Mouse (Mus musculus) intestine, embryonic 15.5 days (tissue): Measurements from ENCODE around the gene 1700017N19Rik. TPM values are rescaled to one million over a fixed set of nuclear protein-coding genes. Genes with fewer than 3 reads are reported as not detected.

Experiments
- ATAC-seq: fragments of 200-750 bp; cut with Nextera tagmentation; 2 replicates; pipeline ENCODE4 v1.8.0; 2017; ENCODE audit warnings: moderate TSS enrichment, moderate library complexity
- H3K27ac ChIP-seq: fragments of 300-500 bp; sonication (generic); 2 replicates; pipeline ENCODE4 v1.5.1; 2015; ENCODE audit warnings: mild to moderate bottlenecking, inconsistent platforms
- H3K27me3 ChIP-seq: fragments of 300-500 bp; sonication (generic); replicated peaks from 2 replicates; pipeline ENCODE4 v1.6.1; 2015; ENCODE audit warnings: inconsistent platforms
- H3K36me3 ChIP-seq: fragments of 300-500 bp; sonication (generic); 2 replicates; pipeline ENCODE4 v1.6.1; 2015; ENCODE audit warnings: inconsistent platforms
- H3K4me1 ChIP-seq: fragments of 300-500 bp; sonication (generic); replicated peaks from 2 replicates; pipeline ENCODE4 v1.6.1; 2015; ENCODE audit warnings: inconsistent platforms
- H3K4me2 ChIP-seq: fragments of 300-500 bp; sonication (generic); replicated peaks from 2 replicates; pipeline ENCODE4 v1.6.1; 2015; ENCODE audit warnings: mild to moderate bottlenecking, inconsistent platforms
- H3K4me3 ChIP-seq: fragments of 300-500 bp; sonication (generic); replicated peaks from 2 replicates; pipeline ENCODE4 v1.5.1; 2015; ENCODE audit warnings: inconsistent platforms
- H3K9ac ChIP-seq: fragments of 300-500 bp; sonication (generic); 2 replicates; pipeline ENCODE4 v1.6.1; 2015; ENCODE audit warnings: inconsistent platforms
- H3K9me3 ChIP-seq: fragments of 300-500 bp; sonication (generic); 2 replicates; pipeline ENCODE4 v1.6.1; 2016; ENCODE audit warnings: inconsistent platforms
- WGBS: fragments of 180-500 bp; shearing (Covaris S2); methylation state at CpG from one replicate; pipeline ENCODE4 v1.1.7; 2015; 5-methylcytosine and 5-hydroxymethylcytosine counted together
- polyA plus RNA-seq: library from polyadenylated mRNA; unstranded; fragments of >200 nt; fragmentation: Nextera tagmentation; extraction: Ambion mirVana; gene quantifications from 2 replicates; pipeline ENCODE4 v1.2.1, GENCODE M21; 2015

1700017N19Rik gene
- polyA plus RNA-seq, 1 experiment from 2014 or later: not detected

DNA sequence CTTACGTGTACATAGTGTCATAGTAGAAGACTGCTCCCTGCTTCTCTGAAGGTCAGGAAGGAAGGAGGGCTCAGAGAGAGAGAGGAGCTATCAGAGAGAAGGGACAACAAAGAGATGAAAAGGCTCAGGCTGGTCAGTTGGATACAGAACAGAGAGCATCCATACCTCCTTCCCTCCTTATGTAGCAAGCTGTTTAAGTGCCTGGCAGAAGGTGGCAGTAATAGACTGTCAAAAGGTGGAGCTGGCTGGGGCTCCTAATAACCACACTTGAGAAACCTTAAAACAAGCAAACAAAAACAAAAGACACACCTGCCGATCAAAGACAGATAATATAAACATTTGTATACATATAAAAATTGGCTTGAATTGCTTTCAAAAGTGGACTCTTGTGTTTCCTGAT, 14.0 kb downstream of the 1700017N19Rik start:
- Histone ChIP-seq H3K27me3 (no peaks in the 10 kb centered on the region), H3K9me3 (no peaks in the 10 kb centered on the region), H3K9ac (no peak overlapping the region), H3K4me3 (no peak overlapping the region), H3K36me3 (no peaks in the 10 kb centered on the region), H3K4me2 (no peak overlapping the region), H3K4me1 (no peaks in the 10 kb centered on the region), H3K27ac (no peak overlapping the region)
- 69% methylated on average over 2 of the region's 2 CpGs for WGBS
- no peak for ATAC-seq

DNA sequence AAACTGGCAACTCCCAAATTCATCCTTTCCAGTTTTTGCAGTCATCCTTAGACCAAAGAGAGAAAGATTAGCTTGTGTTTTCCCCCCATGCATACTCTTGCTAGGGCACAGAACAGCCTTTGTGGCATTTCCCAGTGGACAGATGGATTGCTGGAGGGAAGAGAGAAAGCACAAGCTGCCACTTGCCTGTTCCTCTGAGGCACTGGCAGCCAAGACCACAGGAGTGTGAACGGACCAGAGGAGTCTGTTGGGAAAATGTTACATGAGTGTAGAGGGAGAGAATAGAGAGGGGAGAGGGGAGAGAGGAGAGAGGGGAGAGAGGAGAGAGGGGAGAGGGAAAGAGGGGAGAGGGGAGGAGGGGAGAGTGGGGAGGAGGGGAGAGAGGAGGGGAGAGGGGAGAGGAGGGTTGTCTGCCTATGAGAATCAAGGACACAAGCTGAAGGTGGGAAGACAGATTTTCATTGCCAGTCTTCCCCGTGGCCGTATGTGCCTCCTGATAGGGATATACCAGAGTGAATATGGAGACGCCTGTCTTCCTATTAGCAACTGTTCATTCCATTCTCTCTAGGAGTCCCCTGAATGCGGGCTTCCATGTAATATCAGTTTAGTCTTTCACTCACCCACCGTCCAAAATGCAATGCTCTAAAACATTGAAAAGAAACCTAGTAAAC, 27.1 kb downstream of the 1700017N19Rik start:
- H3K36me3 ChIP-seq: no peaks in the 10 kb centered on the region
- no peak overlapping the region for H3K27ac ChIP-seq
- H3K4me2 ChIP-seq: no peak overlapping the region
- H3K4me1 ChIP-seq: no peaks in the 10 kb centered on the region
- no peaks in the 10 kb centered on the region for H3K27me3 ChIP-seq
- no peak overlapping the region for H3K4me3 ChIP-seq
- no peak overlapping the region for H3K9ac ChIP-seq
- no peaks in the 10 kb centered on the region for H3K9me3 ChIP-seq
- 77% methylated on average over 6 of the region's 6 CpGs for WGBS
- no peak for ATAC-seq

DNA sequence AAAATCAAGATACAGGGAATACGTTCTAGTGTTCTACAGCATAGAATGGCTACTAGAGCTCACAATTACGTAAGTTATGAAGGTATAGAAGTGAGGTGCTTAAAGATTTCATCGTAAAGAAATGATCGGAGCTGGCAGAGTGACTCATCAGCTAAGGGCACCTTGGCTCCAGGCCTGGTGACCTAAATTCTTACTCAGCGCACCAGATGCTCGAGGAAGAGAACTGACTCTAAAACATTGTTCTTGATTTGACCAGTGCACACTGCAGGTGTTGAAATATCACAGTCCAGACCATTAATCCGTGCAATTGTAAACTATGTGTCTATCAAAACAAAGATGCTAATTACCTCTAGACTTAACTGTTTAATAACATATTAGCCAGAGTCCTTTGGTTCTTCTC, 29.2 kb downstream of the 1700017N19Rik start:
- Histone ChIP-seq H3K9me3 (no peaks in the 10 kb centered on the region), H3K4me1 (no peaks in the 10 kb centered on the region), H3K27ac (no peak overlapping the region), H3K4me2 (no peak overlapping the region), H3K4me3 (no peak overlapping the region), H3K9ac (no peak overlapping the region), H3K36me3 (no peaks in the 10 kb centered on the region), H3K27me3 (no peaks in the 10 kb centered on the region)
- ATAC-seq: no peak
- 75% methylated on average over 7 of the region's 7 CpGs for WGBS

DNA sequence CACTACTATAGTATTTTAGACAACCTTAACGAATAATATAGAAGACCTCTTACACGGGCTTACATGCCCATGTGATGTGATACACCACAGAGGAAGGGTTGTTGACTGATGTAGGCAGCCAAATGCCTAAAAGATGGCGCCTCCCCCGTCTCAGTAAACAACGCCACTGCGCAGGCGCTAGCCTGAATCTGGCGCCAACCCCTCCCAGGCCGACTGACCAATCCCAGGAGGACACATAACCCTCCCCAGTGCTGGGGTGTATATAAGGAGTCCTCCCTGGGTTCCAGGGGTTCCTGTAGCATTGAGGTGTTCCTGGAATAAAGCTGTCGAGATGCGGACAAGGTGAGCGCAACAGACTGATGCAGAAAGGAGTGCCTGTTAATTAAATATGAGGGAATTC, 29.8 kb downstream of the 1700017N19Rik start:
- Histone ChIP-seq H3K9me3 (no peaks in the 10 kb centered on the region), H3K9ac (no peak overlapping the region), H3K4me1 (no peaks in the 10 kb centered on the region), H3K4me2 (no peak overlapping the region), H3K27me3 (no peaks in the 10 kb centered on the region), H3K36me3 (no peaks in the 10 kb centered on the region), H3K4me3 (no peak overlapping the region), H3K27ac (no peak overlapping the region)
- ATAC-seq: no peak
- WGBS: 92% methylated on average over 12 of the region's 12 CpGs

DNA sequence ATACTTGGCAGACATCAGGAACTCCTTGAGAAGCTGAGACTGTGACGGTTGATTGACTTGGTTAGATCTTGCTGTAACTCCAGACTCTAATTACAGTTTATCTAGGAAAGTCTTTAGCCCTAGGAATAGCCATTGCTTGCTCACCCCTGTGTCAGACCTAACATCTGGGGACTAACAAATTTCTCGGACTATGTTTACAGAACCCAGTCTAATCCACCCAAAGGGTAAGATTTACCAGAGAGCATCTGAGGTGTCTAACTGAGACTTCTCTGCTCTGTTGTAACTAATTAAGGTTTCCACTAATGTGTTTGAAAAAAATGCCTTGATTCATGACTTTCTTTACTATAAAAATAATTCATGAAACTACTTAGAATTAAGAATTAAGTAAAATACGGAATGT, 32.2 kb downstream of the 1700017N19Rik start:
- WGBS: 62% methylated on average over 3 of the region's 3 CpGs
- H3K27me3 ChIP-seq: no peaks in the 10 kb centered on the region
- H3K4me3 ChIP-seq: no peak overlapping the region
- H3K4me1 ChIP-seq: no peaks in the 10 kb centered on the region
- H3K27ac ChIP-seq: no peak overlapping the region
- no peak overlapping the region for H3K4me2 ChIP-seq
- no peak overlapping the region for H3K9ac ChIP-seq
- no peaks in the 10 kb centered on the region for H3K36me3 ChIP-seq
- H3K9me3 ChIP-seq: no peaks in the 10 kb centered on the region
- no peak for ATAC-seq

DNA sequence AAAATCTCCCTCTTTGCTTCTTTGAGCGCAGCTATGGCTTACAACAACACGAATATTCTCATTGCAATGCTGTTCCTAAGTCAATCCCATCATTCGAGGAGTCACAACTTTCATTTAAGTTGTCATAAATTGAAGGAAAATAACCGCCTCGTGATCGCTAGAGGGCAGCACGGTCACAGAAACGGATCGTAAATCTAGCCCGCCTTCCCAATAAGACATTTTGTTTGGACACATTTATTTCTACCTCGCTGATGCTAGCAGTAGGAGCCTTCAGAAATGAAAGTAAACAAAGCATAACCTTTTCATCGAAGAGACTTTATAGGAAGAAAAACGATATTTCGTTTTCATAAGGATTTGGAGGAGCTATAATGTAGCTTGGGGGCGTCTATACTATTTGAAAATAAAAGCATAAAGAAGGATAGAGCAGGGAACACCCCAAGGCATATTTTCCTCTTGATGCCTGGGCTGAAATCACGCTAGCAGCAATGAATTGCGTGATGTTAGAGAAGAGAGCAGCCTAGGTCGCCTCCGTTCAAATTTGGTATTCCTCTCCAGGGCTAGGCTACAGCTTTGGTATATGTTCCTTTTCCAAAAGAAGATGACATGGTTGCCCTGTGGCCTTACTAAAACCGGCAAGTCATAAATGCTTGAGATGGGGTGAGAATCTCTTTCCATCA, 39.6 kb downstream of the 1700017N19Rik start:
- H3K4me3 ChIP-seq: 0 out of 2 replicates have a peak overlapping the region, but pooled peaks have one; percentile 10

DNA sequence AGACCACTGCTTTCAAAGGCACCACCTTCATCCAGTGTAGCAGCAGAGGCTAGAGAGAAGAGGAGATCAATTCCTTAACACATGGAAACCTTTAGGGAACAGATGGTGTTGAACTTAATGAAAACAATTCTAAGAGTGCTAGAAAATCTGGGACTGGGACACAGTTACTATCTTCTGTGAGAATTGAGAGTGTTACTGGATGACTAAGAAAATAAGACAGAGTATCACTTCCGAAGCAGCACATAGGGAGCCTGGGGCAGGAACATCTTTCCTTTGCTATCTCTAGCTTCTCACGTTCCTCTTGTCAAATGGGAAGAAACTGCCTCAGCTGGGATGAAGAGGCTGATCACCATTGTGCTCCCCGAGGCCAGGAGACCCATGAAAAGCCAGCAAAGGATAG, 52.6 kb downstream of the 1700017N19Rik start:
- no peak overlapping the region for H3K9ac ChIP-seq
- no peak overlapping the region for H3K4me3 ChIP-seq
- no peak overlapping the region for H3K27ac ChIP-seq
- no peaks in the 10 kb centered on the region for H3K27me3 ChIP-seq
- 84% methylated on average over 3 of the region's 3 CpGs for WGBS
- no peaks in the 10 kb centered on the region for H3K36me3 ChIP-seq
- H3K4me1 ChIP-seq: no peaks in the 10 kb centered on the region
- no peaks in the 10 kb centered on the region for H3K9me3 ChIP-seq
- ATAC-seq: no peak
- H3K4me2 ChIP-seq: no peak overlapping the region

More for the DNA sequence above, 39.6 kb downstream of the 1700017N19Rik start:
- Histone ChIP-seq H3K27me3 (no peaks in the 10 kb centered on the region), H3K9ac (no peak overlapping the region), H3K27ac (no peak overlapping the region), H3K4me1 (no peaks in the 10 kb centered on the region), H3K4me2 (peak overlapping the region; percentile 41), H3K36me3 (no peaks in the 10 kb centered on the region), H3K9me3 (no peaks in the 10 kb centered on the region)
- WGBS: 21% methylated on average over 20 of the region's 20 CpGs
- no peak for ATAC-seq

DNA sequence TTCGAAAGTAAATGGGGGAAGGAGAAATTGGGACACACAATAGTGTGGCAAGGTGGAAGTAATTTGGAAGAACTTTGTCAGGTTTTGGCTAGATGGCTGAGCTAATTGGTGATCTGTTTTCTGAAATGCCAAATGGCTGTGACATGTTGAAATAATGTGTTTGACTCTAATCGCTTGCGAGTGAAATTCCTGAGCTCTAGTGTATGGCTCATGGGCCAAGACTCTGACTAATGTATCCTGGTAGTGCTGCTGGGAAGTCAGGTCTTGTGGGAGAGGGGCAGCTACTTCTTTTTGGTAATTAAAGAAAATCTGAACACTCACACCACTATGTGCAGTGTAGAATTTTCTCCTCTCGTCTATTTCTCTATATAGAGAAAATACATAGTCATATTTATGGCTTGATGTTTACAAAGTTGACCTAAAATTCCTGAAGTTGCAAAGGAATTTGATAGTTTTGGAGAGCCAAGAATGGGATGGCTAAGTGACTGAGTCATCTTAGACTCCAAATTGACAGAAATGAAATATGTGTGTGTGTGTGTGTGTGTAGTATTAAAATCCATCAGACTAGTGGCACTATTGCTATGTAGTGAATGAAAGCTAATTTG, 55.1 kb downstream of the 1700017N19Rik start:
- no peaks in the 10 kb centered on the region for H3K4me1 ChIP-seq
- no peaks in the 10 kb centered on the region for H3K9me3 ChIP-seq
- no peak overlapping the region for H3K9ac ChIP-seq
- no peaks in the 10 kb centered on the region for H3K36me3 ChIP-seq
- no peaks in the 10 kb centered on the region for H3K27me3 ChIP-seq
- H3K4me3 ChIP-seq: no peak overlapping the region
- H3K4me2 ChIP-seq: no peak overlapping the region
- H3K27ac ChIP-seq: no peak overlapping the region
- WGBS: 74% methylated on average over 4 of the region's 4 CpGs
- ATAC-seq: no peak

DNA sequence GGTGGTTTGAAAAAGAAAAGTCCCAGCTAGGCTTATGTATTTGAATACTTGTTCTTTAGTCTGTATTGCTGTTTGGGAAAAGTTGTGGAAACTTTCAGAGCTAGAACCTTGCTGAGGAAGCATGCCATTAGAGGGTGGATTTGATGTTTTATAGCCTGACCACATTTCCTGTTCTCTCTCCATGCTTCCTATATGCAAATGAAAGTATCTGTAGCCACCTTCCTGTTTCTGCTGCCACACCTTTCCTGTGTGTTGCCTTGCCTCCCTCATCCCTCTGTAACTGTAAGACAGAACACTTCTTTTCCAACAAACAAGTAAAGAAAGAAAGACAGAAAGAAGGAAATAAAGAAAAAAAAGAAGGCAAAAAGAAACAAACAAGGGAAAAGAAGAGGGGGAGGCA, 63.9 kb downstream of the 1700017N19Rik start:
- Histone ChIP-seq H3K36me3 (no peaks in the 10 kb centered on the region), H3K4me3 (no peak overlapping the region)

DNA sequence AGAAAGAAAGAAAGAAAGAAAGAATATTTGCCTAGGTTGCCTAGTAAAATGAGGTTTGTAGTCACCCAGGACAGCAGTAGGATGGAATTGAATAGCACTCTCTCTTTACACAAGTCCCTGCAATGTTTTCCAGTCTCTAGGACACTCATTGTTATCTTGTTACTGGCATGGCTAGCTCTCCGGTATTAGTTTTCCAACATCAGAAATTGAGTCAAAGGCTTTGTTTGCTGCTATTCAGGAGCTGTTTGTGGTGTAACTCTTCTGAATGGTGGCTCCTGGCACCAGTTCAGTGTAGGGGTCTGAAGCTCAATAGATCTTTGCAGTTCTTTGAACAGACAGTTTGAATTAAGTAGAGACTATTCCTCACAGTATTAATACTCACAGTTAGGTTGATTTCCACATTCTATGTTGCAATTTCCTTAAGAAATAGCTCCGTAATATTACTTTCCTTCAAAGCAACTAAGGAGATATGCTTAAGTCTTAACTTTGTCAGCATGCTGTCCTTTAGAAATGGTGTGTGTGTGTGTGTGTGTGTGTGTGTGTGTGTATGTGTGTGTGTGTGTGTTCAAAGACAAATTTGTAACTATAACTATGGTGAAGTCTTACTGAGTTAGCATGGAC, 71.8 kb downstream of the 1700017N19Rik start:
- H3K4me2 ChIP-seq: no peak overlapping the region
- H3K9me3 ChIP-seq: no peaks in the 10 kb centered on the region
- no peak for ATAC-seq
- H3K9ac ChIP-seq: no peak overlapping the region
- no peaks in the 10 kb centered on the region for H3K36me3 ChIP-seq
- no peaks in the 10 kb centered on the region for H3K27me3 ChIP-seq
- H3K27ac ChIP-seq: no peak overlapping the region
- no peak overlapping the region for H3K4me3 ChIP-seq
- no peaks in the 10 kb centered on the region for H3K4me1 ChIP-seq
- 79% methylated on average over 2 of the region's 2 CpGs for WGBS

More for the DNA sequence above, 63.9 kb downstream of the 1700017N19Rik start:
- H3K4me1 ChIP-seq: no peaks in the 10 kb centered on the region
- no peaks in the 10 kb centered on the region for H3K9me3 ChIP-seq
- H3K9ac ChIP-seq: no peak overlapping the region
- no peak for ATAC-seq
- no peak overlapping the region for H3K4me2 ChIP-seq
- H3K27ac ChIP-seq: no peak overlapping the region
- no peaks in the 10 kb centered on the region for H3K27me3 ChIP-seq
